Mouse (Mus musculus): ENCODE results near the gene 1700021F05Rik.

DNA sequence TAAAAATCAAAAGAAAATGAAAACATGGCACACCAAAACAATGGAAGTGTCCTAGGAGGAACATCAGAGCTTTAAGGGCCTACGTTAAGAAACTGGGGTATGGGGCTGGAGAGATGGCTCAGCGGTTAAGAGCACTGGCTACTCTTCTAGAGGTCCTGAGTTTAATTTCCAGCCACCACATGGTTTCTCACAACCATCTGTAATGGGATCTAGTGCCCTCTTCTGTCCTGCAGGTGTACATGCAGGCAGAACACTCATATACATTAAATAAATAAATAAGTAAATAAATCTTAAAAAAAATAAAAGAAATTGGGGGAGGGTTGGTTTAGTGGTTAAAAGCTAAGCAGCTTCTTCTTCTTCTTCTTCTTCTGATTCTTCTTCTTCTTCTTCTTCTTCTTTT, 20.5 kb upstream of the 1700021F05Rik start:
- no peak for TF ChIP-seq POLR2A (IDR thresholded peaks at IDR 0.05; ENCODE audit: borderline replicate concordance, extremely low read depth, low read depth, low read length)
- TF ChIP-seq CTCF (IDR thresholded peaks at IDR 0.05; ENCODE audit: insufficient read depth, low read length), result no peak
